Mouse (Mus musculus): Measurements from ENCODE around the gene Hoxb6. TPM values are rescaled to one million over a fixed set of nuclear protein-coding genes. Genes with fewer than 3 reads are reported as not detected.

Hoxb6 gene
- total and polyA plus RNA-seq, 3 experiments: 0.53 to 1.1 TPM; not detected in 1

DNA sequence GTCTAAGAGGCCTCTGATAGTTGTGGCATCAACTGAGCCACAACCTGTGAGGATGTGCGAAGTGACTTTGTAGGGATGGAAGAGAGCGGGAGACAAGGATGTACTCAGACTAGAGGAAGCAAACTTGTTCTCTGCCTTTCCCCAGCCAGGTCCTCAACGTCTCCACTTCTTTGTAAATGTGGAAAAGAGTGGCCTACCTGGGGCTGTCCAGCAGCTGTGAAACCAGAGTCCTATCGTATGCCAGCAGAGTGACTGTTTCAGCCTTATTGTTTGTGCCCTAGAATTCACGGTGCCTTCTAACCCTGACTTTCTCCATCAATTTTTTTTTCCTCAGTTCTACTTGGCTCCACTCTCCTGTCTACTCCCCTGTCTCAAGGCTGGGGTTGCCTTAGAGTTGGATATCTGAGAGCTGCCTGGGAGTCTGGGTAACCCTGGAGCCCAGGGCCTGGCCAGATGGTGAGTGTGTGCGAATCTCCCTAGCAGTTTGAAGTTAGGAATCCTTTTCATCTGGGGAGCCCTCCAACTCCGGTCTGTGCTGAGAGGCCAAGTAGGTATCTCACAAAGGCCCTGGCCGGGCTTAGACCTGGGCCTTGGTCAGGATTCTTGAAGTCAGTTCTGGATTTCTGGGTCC is 27.8 kb upstream of the Hoxb6 start:
- H3K27ac ChIP-seq (ENCODE audit: insufficient read depth, low read depth): no peak overlapping the region
- no peak overlapping the region for H3K9ac ChIP-seq (ENCODE audit: insufficient read depth, low read depth)
- no peak overlapping the region for H3K4me2 ChIP-seq (ENCODE audit: insufficient read depth, low read depth, poor library complexity, severe bottlenecking)
- H3K36me3 ChIP-seq (replicated peaks in 1 of 2; ENCODE audit: control insufficient read depth in 1 of 2, insufficient read depth in 1 of 2, low read length in 1 of 2): no peaks in the 10 kb centered on the region
- dilution Hi-C loops (cut with MboI; ENCODE audit: extremely low pct_ligation_motif_present, extremely low pct_unique_long_range_greater_than_20kb, low sequenced_read_pairs) (no loop called here), in situ Hi-C loops (cut with MboI; ENCODE audit: low pct_ligation_motif_present, low pct_unique_long_range_greater_than_20kb, low sequenced_read_pairs) (no loop called here)
- peaks cover 93% of the 10 kb centered on the region for H3K27me3 ChIP-seq (replicated peaks)
- no peak overlapping the region for H3K4me3 ChIP-seq (replicated peaks in 1 of 3; ENCODE audit: low read depth in 2 of 3, low read length in 2 of 3, poor library complexity in 1 of 3)
- TF ChIP-seq USF1 (IDR thresholded peaks at IDR 0.05; ENCODE audit: low read depth, low read length): no peak
- TF ChIP-seq ZC3H11A (IDR thresholded peaks at IDR 0.05; ENCODE audit: low read depth, low read length): no peak
- TF ChIP-seq RAD21 (IDR thresholded peaks at IDR 0.05; ENCODE audit: low read depth, low read length): no peak
- no peak for TF ChIP-seq USF2 (conservative IDR thresholded peaks at IDR 0.05; ENCODE audit: low read depth, low read length)
- no peak for TF ChIP-seq MEF2A (IDR thresholded peaks at IDR 0.05; ENCODE audit: borderline replicate concordance, low read depth, low read length)
- no peak for TF ChIP-seq TBP (conservative IDR thresholded peaks at IDR 0.05; ENCODE audit: low read depth, low read length)
- no peak for TF ChIP-seq MYC (IDR thresholded peaks at IDR 0.05; ENCODE audit: low read depth, low read length)
- H3K9me3 ChIP-seq (replicated peaks; ENCODE audit: low read length): no peaks in the 10 kb centered on the region
- H3K4me1 ChIP-seq (ENCODE audit: control insufficient read depth in 1 of 2, insufficient read depth in 2 of 2): 0 out of 4 replicates have a peak, but pooled peaks cover 0 to 3% of the 10 kb centered on the region in 2 experiments
- no peak for DNase-seq (ENCODE audit: extremely low read depth)
- no peaks in the 10 kb centered on the region for H3K79me2 ChIP-seq (replicated peaks; ENCODE audit: control insufficient read depth, extremely low read depth, insufficient read depth, poor library complexity, severe bottlenecking)

DNA sequence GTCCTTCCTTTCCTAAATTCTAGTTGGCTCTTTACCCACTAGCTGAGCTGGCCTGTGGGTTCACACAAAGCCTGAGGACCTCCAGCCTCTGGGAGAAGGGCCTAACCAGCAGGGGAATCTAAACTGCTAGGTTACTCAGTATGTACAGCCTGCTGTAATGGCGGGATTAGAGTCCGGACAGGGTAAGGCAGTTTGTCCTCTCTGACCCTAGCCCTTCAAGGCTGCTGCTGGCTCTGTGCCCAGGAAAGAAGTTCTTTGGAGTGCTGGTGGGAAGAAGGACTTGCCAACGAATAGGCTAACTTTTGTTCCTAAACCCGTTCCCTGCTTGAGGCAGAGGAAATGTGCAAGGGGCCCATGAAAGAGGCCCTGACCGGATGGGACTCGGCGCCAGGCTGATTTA is 26.3 kb upstream of the Hoxb6 start:
- in situ Hi-C loops (cut with MboI; ENCODE audit: low pct_ligation_motif_present, low pct_unique_long_range_greater_than_20kb, low sequenced_read_pairs): no loop called here
- dilution Hi-C loops (cut with MboI; ENCODE audit: extremely low pct_ligation_motif_present, extremely low pct_unique_long_range_greater_than_20kb, low sequenced_read_pairs): no loop called here

DNA sequence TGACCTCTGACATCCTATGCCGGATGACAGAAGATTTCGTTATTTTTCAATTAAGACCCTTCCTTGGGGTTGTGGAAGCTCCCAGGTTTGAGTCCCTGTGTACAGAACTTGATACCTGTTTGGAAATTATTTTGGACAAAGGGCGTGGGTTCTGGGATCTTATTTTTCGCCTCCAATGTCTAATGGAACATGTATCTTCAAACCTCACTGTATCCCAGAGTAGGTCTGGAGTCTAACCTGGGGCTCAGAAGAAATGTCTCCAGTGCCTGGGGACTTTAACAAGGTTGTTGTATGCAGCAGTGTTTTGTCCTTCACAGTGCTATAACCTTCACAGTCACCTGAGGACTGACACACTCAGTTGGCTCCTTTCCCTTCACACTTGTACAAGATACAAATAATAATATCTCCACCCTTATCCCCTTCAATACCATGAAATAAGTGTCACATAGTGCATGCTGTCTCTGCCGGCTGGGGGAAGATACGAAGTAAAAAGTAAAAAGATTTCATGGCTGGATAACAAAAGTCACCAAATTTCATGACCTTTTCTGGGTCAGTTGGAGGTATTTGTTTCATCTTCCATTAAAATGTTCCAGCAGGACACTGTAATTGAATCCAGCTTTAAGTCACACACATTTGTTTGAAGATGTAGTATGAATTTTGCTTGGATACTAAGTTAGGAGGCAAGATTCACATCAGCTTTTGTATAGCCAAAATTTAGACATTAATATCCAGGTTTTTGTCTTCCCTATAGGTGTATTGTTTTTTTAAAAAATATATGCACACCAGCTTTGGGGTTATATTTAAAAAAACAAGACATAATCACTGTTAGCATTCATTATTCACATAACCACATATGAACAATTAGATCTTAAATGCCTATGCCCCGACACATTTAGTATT is 25.0 kb upstream of the Hoxb6 start:
- Histone ChIP-seq H3K4me3 (replicated peaks in 1 of 3; ENCODE audit: low read depth in 2 of 3, low read length in 2 of 3, poor library complexity in 1 of 3) (no peak overlapping the region), H3K79me2 (replicated peaks; ENCODE audit: control insufficient read depth, extremely low read depth, insufficient read depth, poor library complexity, severe bottlenecking) (no peaks in the 10 kb centered on the region), H3K9ac (ENCODE audit: insufficient read depth, low read depth) (no peak overlapping the region), H3K27me3 (replicated peaks) (peaks cover 95% of the 10 kb centered on the region), H3K4me1 (ENCODE audit: control insufficient read depth in 1 of 2, insufficient read depth in 2 of 2) (peaks cover 0 to 5% of the 10 kb centered on the region in 2 experiments; a peak in 1 of 4 replicates), H3K9me3 (replicated peaks; ENCODE audit: low read length) (peaks cover 12% of the 10 kb centered on the region), H3K27ac (ENCODE audit: insufficient read depth, low read depth) (no peak overlapping the region), H3K4me2 (ENCODE audit: insufficient read depth, low read depth, poor library complexity, severe bottlenecking) (no peak overlapping the region), H3K36me3 (replicated peaks in 1 of 2; ENCODE audit: control insufficient read depth in 1 of 2, insufficient read depth in 1 of 2, low read length in 1 of 2) (no peaks in the 10 kb centered on the region)
- DNase-seq (ENCODE audit: extremely low read depth): no peak
- no peak for TF ChIP-seq BHLHE40 (IDR thresholded peaks at IDR 0.05; ENCODE audit: low read depth, low read length)
- TF ChIP-seq EP300 (IDR thresholded peaks at IDR 0.05; ENCODE audit: low read length): no peak
- TF ChIP-seq USF2 (conservative IDR thresholded peaks at IDR 0.05; ENCODE audit: low read depth, low read length): no peak
- TF ChIP-seq MXI1 (IDR thresholded peaks at IDR 0.05; ENCODE audit: low read depth, low read length): no peak
- no peak for TF ChIP-seq CHD2 (IDR thresholded peaks at IDR 0.05; ENCODE audit: low read length)
- TF ChIP-seq IRF4 (IDR thresholded peaks at IDR 0.05; ENCODE audit: low read depth, low read length): no peak
- no peak for TF ChIP-seq TBP (conservative IDR thresholded peaks at IDR 0.05; ENCODE audit: low read depth, low read length)
- in situ Hi-C loops (cut with MboI; ENCODE audit: low pct_ligation_motif_present, low pct_unique_long_range_greater_than_20kb, low sequenced_read_pairs): no loop called here
- dilution Hi-C loops (cut with MboI; ENCODE audit: extremely low pct_ligation_motif_present, extremely low pct_unique_long_range_greater_than_20kb, low sequenced_read_pairs): no loop called here

More for the DNA sequence above, 26.3 kb upstream of the Hoxb6 start:
- peaks cover 0 to 9% of the 10 kb centered on the region in 2 experiments; a peak in 1 of 4 replicates for H3K4me1 ChIP-seq (ENCODE audit: control insufficient read depth in 1 of 2, insufficient read depth in 2 of 2)
- H3K27me3 ChIP-seq (replicated peaks): peaks cover 96% of the 10 kb centered on the region
- H3K9ac ChIP-seq (ENCODE audit: insufficient read depth, low read depth): no peak overlapping the region
- no peaks in the 10 kb centered on the region for H3K36me3 ChIP-seq (replicated peaks in 1 of 2; ENCODE audit: control insufficient read depth in 1 of 2, insufficient read depth in 1 of 2, low read length in 1 of 2)
- H3K79me2 ChIP-seq (replicated peaks; ENCODE audit: control insufficient read depth, extremely low read depth, insufficient read depth, poor library complexity, severe bottlenecking): no peaks in the 10 kb centered on the region
- DNase-seq (ENCODE audit: extremely low read depth): no peak
- H3K27ac ChIP-seq (ENCODE audit: insufficient read depth, low read depth): no peak overlapping the region
- TF ChIP-seq CHD1 (IDR thresholded peaks at IDR 0.05; ENCODE audit: low read depth, low read length) (no peak), USF2 (conservative IDR thresholded peaks at IDR 0.05; ENCODE audit: low read depth, low read length) (no peak), TBP (conservative IDR thresholded peaks at IDR 0.05; ENCODE audit: low read depth, low read length) (no peak), POLR2A (IDR thresholded peaks at IDR 0.05; ENCODE audit: low read depth, low read length) (no peak)
- H3K9me3 ChIP-seq (replicated peaks; ENCODE audit: low read length): peaks cover 1% of the 10 kb centered on the region
- no peak overlapping the region for H3K4me3 ChIP-seq (replicated peaks in 1 of 3; ENCODE audit: low read depth in 2 of 3, low read length in 2 of 3, poor library complexity in 1 of 3)
- no peak overlapping the region for H3K4me2 ChIP-seq (ENCODE audit: insufficient read depth, low read depth, poor library complexity, severe bottlenecking)
